Mouse (Mus musculus) MEL (cell line): ENCODE data around the gene Pqlc2. TPM values are rescaled to one million over a fixed set of nuclear protein-coding genes. Genes with fewer than 3 reads are reported as not detected.

Source experiments
- DNase-seq: peaks from one replicate; pipeline ENCODE4 v3.0.0; 2011; ENCODE audit warnings: low read depth, low spot score
- H3K27ac ChIP-seq: 2 replicates; pipeline ENCODE4 v1.5.1; 2012; ENCODE audit warnings: low read depth, mild to moderate bottlenecking, control low read depth, low read length, moderate library complexity; ENCODE audit not compliant: control insufficient read depth
- H3K27me3 ChIP-seq, 2 experiments: fragments of 150-350 bp in 1 of 2; sonication (generic) in 1 of 2; 2 replicates each; pipeline ENCODE4 v1.6.1; 2012; ENCODE audit warnings: low read length in 2 of 2, mild to moderate bottlenecking in 2 of 2, improper control_type of control experiment in 1 of 2, moderate library complexity in 1 of 2; ENCODE audit not compliant: insufficient read depth in 2 of 2, control insufficient read depth in 1 of 2
- H3K36me3 ChIP-seq, 2 experiments: 2 replicates each; pipeline ENCODE4 v1.6.1; 2012 to 2014; ENCODE audit warnings: low read length in 2 of 2, improper control_type of control experiment in 1 of 2, inconsistent platforms in 1 of 2, mild to moderate bottlenecking in 1 of 2; ENCODE audit not compliant: insufficient read depth in 2 of 2, control insufficient read depth in 1 of 2
- H3K4me1 ChIP-seq, 2 experiments: fragments of 150-350 bp in 1 of 2; sonication (generic) in 1 of 2; 2 replicates each; pipeline ENCODE4 v1.6.1; 2012; ENCODE audit warnings: low read length in 2 of 2, improper control_type of control experiment in 1 of 2, mild to moderate bottlenecking in 1 of 2; ENCODE audit not compliant: insufficient read depth in 2 of 2, control insufficient read depth in 1 of 2
- H3K4me3 ChIP-seq, 2 experiments: fragments of 150-350 bp in 1 of 2; sonication (generic) in 1 of 2; 2 replicates each; pipeline ENCODE4 v1.5.1; 2012; ENCODE audit warnings: low read depth in 2 of 2, low read length in 2 of 2, mild to moderate bottlenecking in 2 of 2, moderate library complexity in 2 of 2, control low read depth in 1 of 2, improper control_type of control experiment in 1 of 2; ENCODE audit not compliant: control insufficient read depth in 1 of 2, insufficient read depth in 1 of 2
- H3K79me2 ChIP-seq: 2 replicates; pipeline ENCODE4 v1.6.1; 2012; ENCODE audit warnings: mild to moderate bottlenecking, low read length, moderate library complexity; ENCODE audit not compliant: control insufficient read depth, poor library complexity, insufficient read depth
- H3K9ac ChIP-seq: 2 replicates; pipeline ENCODE4 v1.6.1; 2012; ENCODE audit warnings: low read depth, mild to moderate bottlenecking, control low read depth, low read length, moderate library complexity; ENCODE audit not compliant: control insufficient read depth, poor library complexity, severe bottlenecking
- H3K9me3 ChIP-seq: fragments of 150-350 bp; sonication (generic); replicated peaks from 2 replicates; pipeline ENCODE4 v1.6.1; 2012; ENCODE audit warnings: mild to moderate bottlenecking, low read length, improper control_type of control experiment, moderate library complexity; ENCODE audit not compliant: insufficient read depth
- BHLHE40 ChIP-seq: IDR thresholded peaks from 2 replicates; pipeline ENCODE4 v1.6.1; 2012; ENCODE audit warnings: low read depth, mild to moderate bottlenecking, inconsistent platforms, low read length, improper control_type of control experiment, borderline replicate concordance
- CHD1 ChIP-seq: IDR thresholded peaks from 2 replicates; pipeline ENCODE4 v1.6.1; 2012; ENCODE audit warnings: low read depth, mild to moderate bottlenecking, inconsistent platforms, low read length, improper control_type of control experiment
- CTCF ChIP-seq, 3 experiments: IDR thresholded peaks in 2 of 3; conservative IDR thresholded peaks in 1 of 3; 2 replicates each; pipeline ENCODE4 v1.5.1; 2011 to 2012; ENCODE audit warnings: low read length in 3 of 3, low read depth in 2 of 3, mild to moderate bottlenecking in 2 of 3, improper control_type of control experiment in 1 of 3, inconsistent platforms in 1 of 3, mixed read lengths in 1 of 3, moderate library complexity in 1 of 3; ENCODE audit not compliant: control insufficient read depth in 1 of 3, insufficient read depth in 1 of 3, poor library complexity in 1 of 3, severe bottlenecking in 1 of 3
- E2F4 ChIP-seq: IDR thresholded peaks from 2 replicates; pipeline ENCODE4 v1.6.1; 2011; ENCODE audit warnings: low read depth, low read length, improper control_type of control experiment, borderline replicate concordance
- ELF1 ChIP-seq: IDR thresholded peaks from 2 replicates; pipeline ENCODE4 v1.6.1; 2014; ENCODE audit warnings: low read depth, mild to moderate bottlenecking, inconsistent platforms, low read length, improper control_type of control experiment, moderate library complexity
- EP300 ChIP-seq, 2 experiments: IDR thresholded peaks; 2 replicates each; pipeline ENCODE4 v1.6.1; 2011; ENCODE audit warnings: improper control_type of control experiment in 2 of 2, low read length in 2 of 2, low read depth in 1 of 2, mild to moderate bottlenecking in 1 of 2
- ETS1 ChIP-seq: IDR thresholded peaks from 2 replicates; pipeline ENCODE4 v1.6.1; 2012; ENCODE audit warnings: low read depth, mild to moderate bottlenecking, inconsistent platforms, low read length, improper control_type of control experiment, moderate library complexity
- GABPA ChIP-seq: IDR thresholded peaks from 2 replicates; pipeline ENCODE4 v1.6.1; 2012; ENCODE audit warnings: low read depth, mild to moderate bottlenecking, inconsistent platforms, low read length, improper control_type of control experiment, moderate library complexity
- GATA1 ChIP-seq: IDR thresholded peaks from 2 replicates; pipeline ENCODE4 v1.6.1; 2011; ENCODE audit warnings: low read depth, low read length, improper control_type of control experiment
- JUND ChIP-seq: IDR thresholded peaks from 2 replicates; pipeline ENCODE4 v1.6.1; 2011; ENCODE audit warnings: low read depth, mild to moderate bottlenecking, improper control_type of control experiment, low read length
- KAT2A ChIP-seq: conservative IDR thresholded peaks from 2 replicates; pipeline ENCODE4 v1.6.1; 2012; ENCODE audit warnings: low read depth, low read length, improper control_type of control experiment, inconsistent platforms
- MAFK ChIP-seq: IDR thresholded peaks from 2 replicates; pipeline ENCODE4 v1.6.1; 2011; ENCODE audit warnings: low read depth, mild to moderate bottlenecking, low read length, improper control_type of control experiment, borderline replicate concordance
- MAX ChIP-seq: IDR thresholded peaks from 2 replicates; pipeline ENCODE4 v1.6.1; 2011; ENCODE audit warnings: low read length, improper control_type of control experiment
- MAZ ChIP-seq: IDR thresholded peaks from 2 replicates; pipeline ENCODE4 v1.6.1; 2012; ENCODE audit warnings: low read depth, mild to moderate bottlenecking, inconsistent platforms, low read length, improper control_type of control experiment
- MEF2A ChIP-seq: IDR thresholded peaks from 2 replicates; pipeline ENCODE4 v1.6.1; 2014; ENCODE audit warnings: low read depth, mild to moderate bottlenecking, inconsistent platforms, low read length, improper control_type of control experiment; ENCODE audit not compliant: poor library complexity, insufficient replicate concordance, severe bottlenecking; ENCODE audit errors: extremely low read depth
- MXI1 ChIP-seq: IDR thresholded peaks from 2 replicates; pipeline ENCODE4 v1.6.1; 2011; ENCODE audit warnings: mild to moderate bottlenecking, low read depth, low read length, improper control_type of control experiment
- MYB ChIP-seq: IDR thresholded peaks from 2 replicates; pipeline ENCODE4 v1.6.1; 2011; ENCODE audit warnings: mild to moderate bottlenecking, low read depth, low read length, improper control_type of control experiment
- MYC ChIP-seq: IDR thresholded peaks from 2 replicates; pipeline ENCODE4 v1.6.1; 2011; ENCODE audit warnings: low read depth, mild to moderate bottlenecking, low read length, improper control_type of control experiment, moderate library complexity
- NELFE ChIP-seq: IDR thresholded peaks from 2 replicates; pipeline ENCODE4 v1.6.1; 2011; ENCODE audit warnings: low read depth, low read length, improper control_type of control experiment
- NRF1 ChIP-seq: IDR thresholded peaks from 2 replicates; pipeline ENCODE4 v1.6.1; 2014; ENCODE audit warnings: low read depth, mild to moderate bottlenecking, inconsistent platforms, low read length, improper control_type of control experiment, moderate library complexity; ENCODE audit not compliant: poor library complexity, insufficient read depth, severe bottlenecking
- POLR2A ChIP-seq, 2 experiments: IDR thresholded peaks; 2 replicates each; pipeline ENCODE4 v1.6.1; 2011 to 2012; ENCODE audit warnings: low read length in 2 of 2, mild to moderate bottlenecking in 2 of 2, control low read depth in 1 of 2, improper control_type of control experiment in 1 of 2, low read depth in 1 of 2, moderate library complexity in 1 of 2; ENCODE audit not compliant: control insufficient read depth in 1 of 2, insufficient read depth in 1 of 2, poor library complexity in 1 of 2
- POLR2AphosphoS2 ChIP-seq: IDR thresholded peaks from 2 replicates; pipeline ENCODE4 v1.6.1; 2011; ENCODE audit warnings: low read length, improper control_type of control experiment
- POLR2AphosphoS5 ChIP-seq: IDR thresholded peaks from 2 replicates; pipeline ENCODE4 v1.6.1; 2012; ENCODE audit warnings: low read depth, borderline replicate concordance, mild to moderate bottlenecking, inconsistent platforms, low read length, moderate library complexity, mixed read lengths
- RAD21 ChIP-seq: IDR thresholded peaks from 2 replicates; pipeline ENCODE4 v1.6.1; 2011; ENCODE audit warnings: mild to moderate bottlenecking, low read depth, low read length, improper control_type of control experiment
- RCOR1 ChIP-seq: IDR thresholded peaks from 2 replicates; pipeline ENCODE4 v1.6.1; 2012; ENCODE audit warnings: low read depth, mild to moderate bottlenecking, inconsistent platforms, low read length, improper control_type of control experiment
- SIN3A ChIP-seq: IDR thresholded peaks from 2 replicates; pipeline ENCODE4 v1.6.1; 2012; ENCODE audit warnings: low read length, improper control_type of control experiment, inconsistent platforms
- SMC3 ChIP-seq: IDR thresholded peaks from 2 replicates; pipeline ENCODE4 v1.6.1; 2011; ENCODE audit warnings: low read depth, low read length, improper control_type of control experiment
- TAL1 ChIP-seq: IDR thresholded peaks from 2 replicates; pipeline ENCODE4 v1.6.1; 2012; ENCODE audit warnings: mild to moderate bottlenecking, inconsistent platforms, low read length, moderate library complexity, mixed read lengths
- TBP ChIP-seq: IDR thresholded peaks from 2 replicates; pipeline ENCODE4 v1.8.0; 2011; ENCODE audit warnings: low read depth, low read length, improper control_type of control experiment
- TCF12 ChIP-seq: IDR thresholded peaks from 2 replicates; pipeline ENCODE4 v1.6.1; 2014; ENCODE audit warnings: low read depth, mild to moderate bottlenecking, inconsistent platforms, low read length, improper control_type of control experiment, moderate library complexity
- UBTF ChIP-seq: IDR thresholded peaks from 2 replicates; pipeline ENCODE4 v1.6.1; 2012; ENCODE audit warnings: low read depth, mild to moderate bottlenecking, inconsistent platforms, low read length, improper control_type of control experiment, moderate library complexity, borderline replicate concordance; ENCODE audit not compliant: insufficient read depth
- USF1 ChIP-seq: IDR thresholded peaks from 2 replicates; pipeline ENCODE4 v1.6.1; 2014; ENCODE audit warnings: low read depth, mild to moderate bottlenecking, inconsistent platforms, low read length, improper control_type of control experiment, moderate library complexity
- USF2 ChIP-seq, 2 experiments: IDR thresholded peaks; 2 replicates each; pipeline ENCODE4 v1.6.1; 2011 to 2012; ENCODE audit warnings: improper control_type of control experiment in 2 of 2, low read length in 2 of 2, borderline replicate concordance in 1 of 2, inconsistent platforms in 1 of 2, low read depth in 1 of 2, mild to moderate bottlenecking in 1 of 2; ENCODE audit not compliant: insufficient read depth in 1 of 2
- ZC3H11A ChIP-seq: IDR thresholded peaks from 2 replicates; pipeline ENCODE4 v1.6.1; 2012; ENCODE audit warnings: low read depth, mild to moderate bottlenecking, inconsistent platforms, low read length, improper control_type of control experiment
- ZKSCAN1 ChIP-seq: IDR thresholded peaks from 2 replicates; pipeline ENCODE4 v1.6.1; 2012; ENCODE audit warnings: low read depth, mild to moderate bottlenecking, inconsistent platforms, low read length, improper control_type of control experiment, moderate library complexity
- ZNF384 ChIP-seq: IDR thresholded peaks from 2 replicates; pipeline ENCODE4 v1.6.1; 2012; ENCODE audit warnings: low read depth, mild to moderate bottlenecking, inconsistent platforms, low read length, improper control_type of control experiment
- polyA plus RNA-seq, 2 experiments: library from polyadenylated mRNA; stranded (reverse) in 1 of 2; unstranded in 1 of 2; fragments of >175 nt in 1 of 2; fragments of >200 nt in 1 of 2; gene quantifications; 2 replicates each; pipeline versions ENCODE4 v1.2.1 to v1.2.4; 2012; ENCODE audit warnings: low replicate concordance in 2 of 2, low read depth in 1 of 2; ENCODE audit not compliant: insufficient read length in 2 of 2, insufficient read depth in 1 of 2, missing spikeins in 1 of 2
- total RNA-seq: library from RNA; depleted of rRNA; stranded (reverse); fragments of 300-350 nt; gene quantifications from 2 replicates; pipeline ENCODE4 v1.2.3, GENCODE M21; 2012

Pqlc2 gene
- total and polyA plus RNA-seq, 3 experiments, result 5.2 to 12.0 TPM; not detected in 1

DNA sequence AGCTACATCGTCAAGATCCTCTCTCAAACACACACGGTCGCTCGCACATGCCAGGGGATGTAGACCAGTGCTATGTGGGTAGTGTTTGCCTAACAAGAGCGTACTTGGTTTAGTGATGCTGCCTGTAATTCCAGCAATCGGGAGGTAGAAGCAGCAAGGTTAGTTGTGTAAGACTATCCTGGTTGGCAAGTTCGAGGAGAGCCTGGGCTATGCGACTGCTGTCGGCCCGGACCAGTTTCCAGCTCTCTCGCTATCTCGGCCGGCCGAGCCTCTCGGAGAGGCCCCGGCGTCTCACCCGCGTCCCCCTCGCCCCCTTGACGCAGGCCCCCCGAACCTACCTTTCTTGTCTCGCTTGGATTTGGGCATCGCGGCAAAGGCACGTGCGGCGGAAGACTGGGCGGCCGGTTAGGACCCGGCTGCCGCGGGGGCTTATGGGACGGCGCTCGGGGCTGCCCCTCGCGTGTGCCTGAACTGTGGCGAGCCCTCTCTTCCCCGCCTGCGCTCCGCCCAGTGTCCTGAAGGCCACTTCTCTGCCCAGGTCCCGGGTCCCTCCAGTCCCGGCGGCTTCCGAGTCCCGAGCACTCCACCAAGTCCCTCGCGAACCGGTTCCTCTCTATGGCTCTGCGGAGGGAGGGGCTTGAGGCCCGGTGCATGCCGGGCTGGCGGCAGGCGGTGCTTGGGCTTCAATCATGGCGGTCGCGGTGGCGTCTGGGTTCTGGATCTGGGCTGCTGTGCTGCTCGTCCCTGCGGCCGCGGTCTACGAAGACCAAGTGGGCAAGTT lies 41.6 kb upstream of the Pqlc2 start, which contains the start of the genes Mrto4, Emc1 and Ubr4:
TSS of gene Mrto4 (minus strand) at position 646 of the 781 bp plus-strand sequence.
TSS of gene Emc1 (plus strand) at position 657 of the 781 bp plus-strand sequence.
TSS of gene Ubr4 (plus strand) at position 679 of the 781 bp plus-strand sequence.
- peak within 1 kb of the TSS; percentile 97 to 99 for H3K4me3 ChIP-seq
- no peaks in the 10 kb centered on the region for H3K27me3 ChIP-seq
- H3K27ac ChIP-seq, result peak within 1 kb of the TSS; percentile 88
- peaks cover 39% of the 10 kb centered on the region for H3K79me2 ChIP-seq
- H3K4me1 ChIP-seq, result 0 out of 4 replicates have a peak, but pooled peaks cover 0 to 11% of the 10 kb centered on the region in 2 experiments
- DNase-seq, result peak; percentile 89
- H3K9ac ChIP-seq, result peak within 1 kb of the TSS; percentile 96
- H3K9me3 ChIP-seq, result no peaks in the 10 kb centered on the region
- H3K36me3 ChIP-seq, result peaks cover 3 to 9% of the 10 kb centered on the region in 2 experiments; a peak in 3 of 4 replicates
- TF ChIP-seq ELF1 (peak; percentile 46), TCF12 (peak; percentile 58), NRF1 (no peak; the same call in 1 of the 2 replicates), USF1 (peak; percentile 65), POLR2A (IDR thresholded peaks at IDR 0.05; ENCODE audit: control insufficient read depth in 1 of 2, insufficient read depth in 1 of 2, low read depth in 1 of 2, low read length in 2 of 2, poor library complexity in 1 of 2) (peak; percentile 78 to 94), TAL1 (no peak), MAZ (peak; percentile 59), USF2 (IDR thresholded peaks at IDR 0.05; ENCODE audit: borderline replicate concordance in 1 of 2, insufficient read depth in 1 of 2, low read depth in 1 of 2, low read length in 2 of 2) (no peak), ZKSCAN1 (no peak), GATA1 (no peak), NELFE (peak; percentile 93), GABPA (no peak), ZNF384 (no peak), E2F4 (no peak), RAD21 (no peak), KAT2A (peak; percentile 60; the same call in 1 of the 2 replicates), MAFK (no peak), JUND (no peak), ETS1 (0 out of 2 replicates have a peak, but pooled peaks have one; percentile 10), MAX (peak; percentile 91), MYC (peak; percentile 86), CHD1 (no peak), SMC3 (no peak), EP300 (IDR thresholded peaks at IDR 0.05; ENCODE audit: low read depth in 1 of 2, low read length in 2 of 2) (no peak), POLR2AphosphoS5 (no peak), CTCF (IDR thresholded peaks at IDR 0.05 in 2 of 3, conservative IDR thresholded peaks at IDR 0.05 in 1 of 3; ENCODE audit: control insufficient read depth in 1 of 3, insufficient read depth in 1 of 3, low read depth in 2 of 3, low read length in 3 of 3, poor library complexity in 1 of 3, severe bottlenecking in 1 of 3) (no peak), ZC3H11A (no peak), MXI1 (peak; percentile 98), MYB (no peak), SIN3A (peak; percentile 91), BHLHE40 (peak; percentile 92), TBP (peak; percentile 81), UBTF (no peak), RCOR1 (no peak), MEF2A (no peak), POLR2AphosphoS2 (peak; percentile 78)
